Mouse (Mus musculus) E14TG2a.4 (cell line): ENCODE measurements at regions not wholly inside any gene's neighbourhood (a gene's known extent, or its start where the extent isn't known, plus 50 kb on each side); places are given as distances from the start of the nearest gene placed in this dataset.

ENCODE experiments used
- CTCF ChIP-seq: conservative IDR thresholded peaks from 2 replicates; pipeline ENCODE4 v1.5.1; 2014; ENCODE audit warnings: low read length
- NANOG ChIP-seq: IDR thresholded peaks from 2 replicates; pipeline ENCODE4 v1.6.1; 2014; ENCODE audit warnings: borderline replicate concordance, low read length, mixed read lengths
- POU5F1 ChIP-seq: IDR thresholded peaks from 2 replicates; pipeline ENCODE4 v1.6.1; 2014; ENCODE audit warnings: low read length, borderline replicate concordance

GRCm38 (mm10) chr2:169304360-169304759 lies 283.2 kb downstream of the Gm11011 start:
- peak; percentile 56 for TF ChIP-seq CTCF
- TF ChIP-seq POU5F1 = no peak
- TF ChIP-seq NANOG = no peak
